Mouse (Mus musculus) hindbrain, embryonic 16.5 days (tissue): ENCODE data around the gene Gna14. TPM values are rescaled to one million over a fixed set of nuclear protein-coding genes. Genes with fewer than 3 reads are reported as not detected.

ENCODE experiments used
- ATAC-seq: fragments of 200-750 bp; cut with Nextera tagmentation; 2 replicates; pipeline ENCODE4 v1.8.0; 2017; ENCODE audit warnings: moderate TSS enrichment, moderate library complexity
- H3K27ac ChIP-seq: fragments of 300-500 bp; sonication (generic); 2 replicates; pipeline ENCODE4 v1.5.1; 2014; ENCODE audit warnings: low read depth, mild to moderate bottlenecking, control low read depth, low read length, moderate library complexity
- H3K27me3 ChIP-seq: fragments of 300-500 bp; sonication (generic); replicated peaks from 2 replicates; pipeline ENCODE4 v1.6.1; 2014; ENCODE audit warnings: low read length; ENCODE audit not compliant: control insufficient read depth, insufficient read depth
- H3K36me3 ChIP-seq: fragments of 300-500 bp; sonication (generic); 2 replicates; pipeline ENCODE4 v1.6.1; 2014; ENCODE audit warnings: mild to moderate bottlenecking, low read length, moderate library complexity, mixed read lengths; ENCODE audit not compliant: control insufficient read depth, insufficient read depth
- H3K4me1 ChIP-seq: fragments of 300-500 bp; sonication (generic); 2 replicates; pipeline ENCODE4 v1.6.1; 2014; ENCODE audit warnings: low read depth, low read length; ENCODE audit not compliant: control insufficient read depth, insufficient read depth
- H3K4me2 ChIP-seq: fragments of 300-500 bp; sonication (generic); 2 replicates; pipeline ENCODE4 v1.6.1; 2014; ENCODE audit warnings: mild to moderate bottlenecking, low read length, control low read depth, moderate library complexity
- H3K4me3 ChIP-seq: fragments of 300-500 bp; sonication (generic); 2 replicates; pipeline ENCODE4 v1.5.1; 2014; ENCODE audit warnings: mild to moderate bottlenecking, low read length, control low read depth, moderate library complexity
- H3K9ac ChIP-seq: fragments of 300-500 bp; sonication (generic); 2 replicates; pipeline ENCODE4 v1.6.1; 2014; ENCODE audit warnings: low read depth, mild to moderate bottlenecking, control low read depth, low read length, moderate library complexity
- H3K9me3 ChIP-seq: fragments of 300-500 bp; sonication (generic); 2 replicates; pipeline ENCODE4 v1.6.1; 2014; ENCODE audit warnings: mild to moderate bottlenecking, low read length, moderate library complexity; ENCODE audit not compliant: control insufficient read depth
- WGBS: fragments of 180-500 bp; shearing (Covaris S2); extraction: QIAGEN DNeasy Blood & Tissue Kit; methylation state at CpG from one replicate; pipeline ENCODE4 v1.1.7; 2014; 5-methylcytosine and 5-hydroxymethylcytosine counted together
- polyA plus RNA-seq: library from polyadenylated mRNA; unstranded; fragments of >200 nt; fragmentation: Nextera tagmentation; extraction: Ambion mirVana; gene quantifications from 2 replicates; pipeline ENCODE4 v1.2.1, GENCODE M21; 2015

The Gna14 gene
- polyA plus RNA-seq, 1 experiment from 2014 or later, result 0.88 TPM

- Histone ChIP-seq H3K36me3 (no peaks in the 10 kb centered on the region), H3K9me3 (no peaks in the 10 kb centered on the region), H3K9ac (no peak overlapping the region), H3K27ac (no peak overlapping the region), H3K27me3 (no peaks in the 10 kb centered on the region), H3K4me2 (no peak overlapping the region), H3K4me3 (no peak overlapping the region), H3K4me1 (no peaks in the 10 kb centered on the region)
- 79% methylated on average over 12 of the region's 12 CpGs for WGBS
- no peak for ATAC-seq
These were observed 55.2 kb downstream of the Gna14 start for GRCm38 (mm10) chr19:16490756-16491155.

- no peaks in the 10 kb centered on the region for H3K27me3 ChIP-seq
- H3K27ac ChIP-seq, result no peak overlapping the region
- no peaks in the 10 kb centered on the region for H3K36me3 ChIP-seq
- WGBS, result 19% methylated on average over 7 of the region's 7 CpGs
- no peaks in the 10 kb centered on the region for H3K4me1 ChIP-seq
- H3K4me2 ChIP-seq, result no peak overlapping the region
- H3K9ac ChIP-seq, result no peak overlapping the region
- H3K9me3 ChIP-seq, result no peaks in the 10 kb centered on the region
- H3K4me3 ChIP-seq, result no peak overlapping the region
- no peak for ATAC-seq
These were observed 55.9 kb downstream of the Gna14 start for GRCm38 (mm10) chr19:16491497-16491896.

- no peaks in the 10 kb centered on the region for H3K4me1 ChIP-seq
- no peak overlapping the region for H3K9ac ChIP-seq
- H3K36me3 ChIP-seq, result no peaks in the 10 kb centered on the region
- WGBS, result 85% methylated on average over 1 of the region's 1 CpGs
- H3K4me2 ChIP-seq, result no peak overlapping the region
- H3K9me3 ChIP-seq, result no peaks in the 10 kb centered on the region
- no peaks in the 10 kb centered on the region for H3K27me3 ChIP-seq
- H3K4me3 ChIP-seq, result no peak overlapping the region
- no peak overlapping the region for H3K27ac ChIP-seq
- ATAC-seq, result no peak
These were observed 56.9 kb downstream of the Gna14 start for GRCm38 (mm10) chr19:16492453-16492852.

- ATAC-seq, result no peak
- H3K36me3 ChIP-seq, result no peaks in the 10 kb centered on the region
- no peaks in the 10 kb centered on the region for H3K9me3 ChIP-seq
- H3K27ac ChIP-seq, result no peak overlapping the region
- no peak overlapping the region for H3K4me2 ChIP-seq
- no peaks in the 10 kb centered on the region for H3K4me1 ChIP-seq
- no peaks in the 10 kb centered on the region for H3K27me3 ChIP-seq
- H3K4me3 ChIP-seq, result no peak overlapping the region
- 91% methylated on average over 9 of the region's 10 CpGs for WGBS
- H3K9ac ChIP-seq, result no peak overlapping the region
These were observed 59.4 kb downstream of the Gna14 start for GRCm38 (mm10) chr19:16494816-16495516.

- H3K27ac ChIP-seq, result no peak overlapping the region
- no peaks in the 10 kb centered on the region for H3K9me3 ChIP-seq
- WGBS, result 83% methylated on average over 5 of the region's 5 CpGs
These were observed 60.5 kb downstream of the Gna14 start for GRCm38 (mm10) chr19:16496016-16496415.

GRCm38 (mm10) chr19:16502054-16502453 is 66.5 kb downstream of the Gna14 start:
- Histone ChIP-seq H3K36me3 (no peaks in the 10 kb centered on the region), H3K4me1 (peaks cover 4% of the 10 kb centered on the region; the same call in 1 of the 2 replicates), H3K4me2 (no peak overlapping the region), H3K4me3 (no peak overlapping the region), H3K27ac (no peak overlapping the region), H3K27me3 (no peaks in the 10 kb centered on the region), H3K9me3 (no peaks in the 10 kb centered on the region), H3K9ac (no peak overlapping the region)
- ATAC-seq, result no peak
- 78% methylated on average over 5 of the region's 5 CpGs for WGBS

More at GRCm38 (mm10) chr19:16496016-16496415, 60.5 kb downstream of the Gna14 start:
- Histone ChIP-seq H3K36me3 (no peaks in the 10 kb centered on the region), H3K9ac (no peak overlapping the region), H3K4me2 (no peak overlapping the region), H3K4me1 (no peaks in the 10 kb centered on the region), H3K27me3 (no peaks in the 10 kb centered on the region), H3K4me3 (no peak overlapping the region)
- no peak for ATAC-seq

DNA sequence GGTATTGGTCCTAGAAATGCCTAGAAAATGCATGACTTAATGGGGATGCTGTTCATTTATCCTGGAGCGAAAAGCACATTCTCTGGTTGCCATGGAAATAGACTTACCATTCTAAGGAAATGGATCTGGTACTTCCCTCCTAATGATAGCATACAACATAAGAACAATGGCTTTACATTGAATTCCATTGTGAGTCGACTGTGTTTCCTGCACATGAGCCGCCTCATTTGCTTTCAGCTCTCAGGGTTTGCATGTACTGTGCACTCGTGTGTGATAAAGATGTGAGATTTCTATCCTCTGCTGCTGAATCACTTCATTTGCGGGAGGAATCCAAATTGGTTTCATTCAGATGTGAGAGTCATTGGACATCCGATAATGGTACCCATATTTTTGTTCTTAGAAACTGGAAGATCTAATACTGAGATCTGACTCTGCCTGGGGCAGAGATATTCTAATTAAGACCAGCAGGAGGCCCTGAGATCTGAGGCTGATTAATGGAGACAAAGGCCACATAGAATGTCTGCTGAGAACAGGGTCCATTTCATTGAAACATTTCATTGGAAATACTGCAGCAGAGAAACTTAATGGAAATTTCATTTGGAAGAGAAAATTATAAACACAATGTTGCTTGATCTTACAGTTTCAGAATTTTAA is 71.3 kb downstream of the Gna14 start:
- Histone ChIP-seq H3K36me3 (no peaks in the 10 kb centered on the region), H3K4me2 (no peak overlapping the region), H3K4me3 (no peak overlapping the region), H3K27me3 (no peaks in the 10 kb centered on the region), H3K9me3 (no peaks in the 10 kb centered on the region), H3K9ac (no peak overlapping the region), H3K27ac (peak overlapping the region; percentile 75), H3K4me1 (peaks cover 4% of the 10 kb centered on the region; the same call in 1 of the 2 replicates)
- peak; percentile 91 for ATAC-seq
- WGBS, result 16% methylated on average over 6 of the region's 6 CpGs

- Histone ChIP-seq H3K27me3 (no peaks in the 10 kb centered on the region), H3K27ac (no peak overlapping the region), H3K4me3 (no peak overlapping the region), H3K4me1 (peaks cover 4% of the 10 kb centered on the region; the same call in 1 of the 2 replicates), H3K4me2 (no peak overlapping the region), H3K9me3 (no peaks in the 10 kb centered on the region), H3K9ac (no peak overlapping the region), H3K36me3 (no peaks in the 10 kb centered on the region)
- ATAC-seq, result no peak
- WGBS, result 86% methylated on average over 10 of the region's 10 CpGs
These were observed 75.0 kb downstream of the Gna14 start for GRCm38 (mm10) chr19:16510343-16511080.

DNA sequence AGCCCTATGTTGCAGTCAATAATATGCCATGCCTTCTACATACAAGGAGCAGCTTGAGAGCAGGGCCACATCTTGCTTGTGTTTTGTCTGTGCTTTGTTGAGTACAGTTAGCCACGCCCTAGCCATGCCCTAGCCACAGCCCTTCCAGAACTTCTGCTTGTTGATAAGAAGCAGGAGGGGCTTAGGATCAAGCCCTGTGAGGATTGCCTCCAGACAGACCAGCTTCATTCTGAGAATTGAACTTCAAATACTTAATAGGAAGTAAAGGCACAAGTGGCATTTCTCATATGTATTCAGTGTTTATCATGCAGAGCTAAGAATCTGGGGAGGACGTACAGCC is 75.5 kb downstream of the Gna14 start:
- Histone ChIP-seq H3K27ac (no peak overlapping the region), H3K9me3 (no peaks in the 10 kb centered on the region), H3K4me3 (no peak overlapping the region), H3K36me3 (no peaks in the 10 kb centered on the region), H3K9ac (no peak overlapping the region), H3K4me1 (peaks cover 4% of the 10 kb centered on the region; the same call in 1 of the 2 replicates), H3K4me2 (no peak overlapping the region), H3K27me3 (no peaks in the 10 kb centered on the region)
- 81% methylated on average over 2 of the region's 2 CpGs for WGBS
- no peak for ATAC-seq
